Mouse (Mus musculus) hindbrain, embryonic 16.5 days (tissue): Measurements from ENCODE around the gene Oat. TPM values are rescaled to one million over a fixed set of nuclear protein-coding genes. Genes with fewer than 3 reads are reported as not detected.

Experiments used
- ATAC-seq: fragments of 200-750 bp; cut with Nextera tagmentation; 2 replicates; pipeline ENCODE4 v1.8.0; 2017; ENCODE audit warnings: moderate TSS enrichment, moderate library complexity
- H3K27ac ChIP-seq: fragments of 300-500 bp; sonication (generic); 2 replicates; pipeline ENCODE4 v1.5.1; 2014; ENCODE audit warnings: low read depth, mild to moderate bottlenecking, control low read depth, low read length, moderate library complexity
- H3K27me3 ChIP-seq: fragments of 300-500 bp; sonication (generic); replicated peaks from 2 replicates; pipeline ENCODE4 v1.6.1; 2014; ENCODE audit warnings: low read length; ENCODE audit not compliant: control insufficient read depth, insufficient read depth
- H3K36me3 ChIP-seq: fragments of 300-500 bp; sonication (generic); 2 replicates; pipeline ENCODE4 v1.6.1; 2014; ENCODE audit warnings: mild to moderate bottlenecking, low read length, moderate library complexity, mixed read lengths; ENCODE audit not compliant: control insufficient read depth, insufficient read depth
- H3K4me1 ChIP-seq: fragments of 300-500 bp; sonication (generic); 2 replicates; pipeline ENCODE4 v1.6.1; 2014; ENCODE audit warnings: low read depth, low read length; ENCODE audit not compliant: control insufficient read depth, insufficient read depth
- H3K4me2 ChIP-seq: fragments of 300-500 bp; sonication (generic); 2 replicates; pipeline ENCODE4 v1.6.1; 2014; ENCODE audit warnings: mild to moderate bottlenecking, low read length, control low read depth, moderate library complexity
- H3K4me3 ChIP-seq: fragments of 300-500 bp; sonication (generic); 2 replicates; pipeline ENCODE4 v1.5.1; 2014; ENCODE audit warnings: mild to moderate bottlenecking, low read length, control low read depth, moderate library complexity
- H3K9ac ChIP-seq: fragments of 300-500 bp; sonication (generic); 2 replicates; pipeline ENCODE4 v1.6.1; 2014; ENCODE audit warnings: low read depth, mild to moderate bottlenecking, control low read depth, low read length, moderate library complexity
- H3K9me3 ChIP-seq: fragments of 300-500 bp; sonication (generic); 2 replicates; pipeline ENCODE4 v1.6.1; 2014; ENCODE audit warnings: mild to moderate bottlenecking, low read length, moderate library complexity; ENCODE audit not compliant: control insufficient read depth
- WGBS: fragments of 180-500 bp; shearing (Covaris S2); extraction: QIAGEN DNeasy Blood & Tissue Kit; methylation state at CpG from one replicate; pipeline ENCODE4 v1.1.7; 2014; 5-methylcytosine and 5-hydroxymethylcytosine counted together
- polyA plus RNA-seq: library from polyadenylated mRNA; unstranded; fragments of >200 nt; fragmentation: Nextera tagmentation; extraction: Ambion mirVana; gene quantifications from 2 replicates; pipeline ENCODE4 v1.2.1, GENCODE M21; 2015

The Oat gene
- 124 and 133 TPM in 2 replicates for polyA plus RNA-seq

DNA sequence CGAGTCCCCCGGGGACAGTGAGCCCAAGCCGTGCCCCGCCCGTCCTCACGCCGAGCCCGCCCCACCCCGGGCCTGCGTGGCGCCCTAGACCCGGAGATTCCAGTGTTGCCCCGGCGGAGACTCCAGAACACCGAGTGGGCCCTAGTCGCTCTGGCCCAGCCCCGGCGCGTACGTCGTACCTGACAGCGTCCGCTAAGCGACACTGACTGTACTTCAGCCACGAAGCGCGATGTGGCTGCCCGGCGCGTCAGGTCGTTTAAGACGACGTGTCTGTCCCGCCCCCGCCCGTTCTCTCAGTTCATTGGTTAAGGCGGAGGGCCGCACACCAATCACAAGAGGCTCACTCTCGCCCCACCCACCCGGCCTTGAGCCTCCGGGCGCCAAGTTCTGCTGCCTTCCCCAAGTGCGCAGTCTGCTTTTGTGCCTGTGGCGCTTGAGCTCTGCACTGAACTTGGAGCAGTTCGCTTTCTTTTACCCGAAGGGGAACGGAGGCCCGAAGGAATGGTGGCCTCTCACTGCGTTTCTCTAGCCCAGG lies at the start of gene Oat:
Oat (minus strand) TSS at position 283 of the 535 bp plus-strand sequence.
- peak; percentile 97 for ATAC-seq
- H3K27me3 ChIP-seq: no peaks in the 10 kb centered on the region
- peak within 1 kb of the TSS; percentile 88 for H3K4me3 ChIP-seq
- H3K27ac ChIP-seq: peak within 1 kb of the TSS; percentile 92
- H3K9me3 ChIP-seq: no peaks in the 10 kb centered on the region
- peak within 1 kb of the TSS; percentile 77 for H3K9ac ChIP-seq
- peak within 1 kb of the TSS; percentile 80 for H3K4me2 ChIP-seq
- WGBS: under 1% methylated on average over 44 of the region's 49 CpGs
- H3K36me3 ChIP-seq: no peaks in the 10 kb centered on the region
- peaks cover 7% of the 10 kb centered on the region for H3K4me1 ChIP-seq

DNA sequence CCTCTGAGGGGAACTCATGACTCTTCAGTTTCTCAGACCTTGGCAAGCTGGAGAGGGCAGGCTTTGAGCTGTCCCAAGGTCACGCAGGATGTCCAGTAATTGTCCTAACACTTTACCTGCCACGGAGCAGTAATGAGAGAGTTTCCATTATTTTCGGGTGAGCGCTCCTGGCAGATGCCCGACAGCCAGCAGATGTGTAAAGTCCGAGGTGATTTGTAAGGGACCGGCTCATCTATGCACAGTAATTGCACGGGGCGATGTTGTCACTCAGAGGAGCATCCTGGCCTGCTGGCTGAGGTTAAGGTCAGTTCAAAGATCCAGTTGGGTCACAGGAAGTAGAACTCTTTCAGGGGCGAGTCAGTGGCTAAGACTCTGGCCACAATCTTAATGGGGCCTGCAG lies 48.0 kb upstream of the Oat start:
- no peaks in the 10 kb centered on the region for H3K9me3 ChIP-seq
- no peaks in the 10 kb centered on the region for H3K27me3 ChIP-seq
- no peaks in the 10 kb centered on the region for H3K4me1 ChIP-seq
- no peaks in the 10 kb centered on the region for H3K36me3 ChIP-seq
- H3K27ac ChIP-seq: no peak overlapping the region
- WGBS: 68% methylated on average over 10 of the region's 10 CpGs
- no peak overlapping the region for H3K9ac ChIP-seq
- H3K4me2 ChIP-seq: no peak overlapping the region
- no peak for ATAC-seq
- no peak overlapping the region for H3K4me3 ChIP-seq

DNA sequence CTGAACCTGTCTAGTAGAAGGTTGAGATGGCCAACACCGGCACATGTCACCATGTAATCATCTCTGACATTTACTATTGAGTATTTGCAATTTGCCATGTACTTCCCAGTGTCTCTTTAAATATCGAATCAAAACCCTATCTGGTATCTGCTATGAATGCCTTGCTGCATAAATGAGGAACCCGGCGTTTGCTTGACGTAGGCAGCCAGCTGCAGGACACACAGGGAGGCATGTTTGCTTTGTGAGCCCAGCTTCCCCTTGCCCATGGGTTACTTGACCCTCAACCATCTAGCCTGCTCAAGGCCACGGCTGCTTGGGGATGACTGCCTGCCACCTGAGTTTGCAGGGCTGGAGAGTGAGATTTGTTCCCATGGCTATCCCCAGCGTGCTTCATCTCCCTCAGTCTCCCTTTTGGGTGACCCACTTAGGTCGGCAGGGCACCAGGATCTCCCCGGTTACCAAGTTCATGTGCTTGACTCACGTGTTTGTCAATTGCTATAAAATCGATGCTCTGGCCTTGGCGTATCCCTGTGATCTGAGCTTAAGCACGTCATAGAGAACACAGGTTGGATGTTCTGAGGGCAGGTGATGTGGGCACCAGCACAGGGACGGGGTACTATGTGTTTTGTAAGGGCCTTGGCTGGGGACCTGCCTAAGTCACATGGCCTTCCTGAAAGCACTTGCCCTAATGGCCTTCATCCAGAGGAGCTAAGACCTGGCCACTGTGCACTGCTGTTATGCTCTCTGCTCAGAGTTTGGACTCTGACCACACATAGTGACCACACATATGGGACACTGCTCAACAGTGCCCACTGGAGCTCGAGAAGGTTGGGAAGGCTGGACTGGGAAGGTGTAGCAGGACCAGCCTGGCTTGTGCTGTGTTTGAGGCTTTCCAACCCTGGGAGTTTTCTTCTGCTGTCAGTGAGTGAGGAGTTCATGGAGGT lies 44.0 kb upstream of the Oat start:
- 92% methylated on average over 15 of the region's 15 CpGs for WGBS
- Histone ChIP-seq H3K36me3 (no peaks in the 10 kb centered on the region), H3K9ac (no peak overlapping the region), H3K4me2 (no peak overlapping the region), H3K27me3 (no peaks in the 10 kb centered on the region), H3K9me3 (no peaks in the 10 kb centered on the region), H3K4me1 (no peaks in the 10 kb centered on the region; the same call in 1 of the 2 replicates), H3K4me3 (no peak overlapping the region), H3K27ac (no peak overlapping the region)
- ATAC-seq: no peak

DNA sequence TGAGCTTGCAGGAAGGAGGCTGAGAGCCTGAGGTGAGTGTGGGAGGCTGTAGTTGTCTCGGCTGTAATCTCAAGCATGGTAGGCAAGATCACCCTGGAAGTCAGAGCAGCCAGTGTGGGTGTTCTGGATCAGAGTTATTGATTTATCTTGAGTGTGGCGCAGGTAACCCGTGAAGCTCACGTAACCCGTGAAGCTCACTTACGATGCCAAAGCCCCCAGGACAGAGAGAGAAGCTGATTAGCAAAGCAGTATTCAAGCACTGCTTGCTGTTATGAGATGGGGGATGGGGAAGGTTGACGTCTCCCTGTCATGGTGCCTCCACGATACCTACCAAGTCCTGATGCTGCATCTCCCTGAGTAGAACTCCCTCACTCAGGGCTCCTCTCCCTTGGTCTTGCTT lies 43.4 kb upstream of the Oat start:
- WGBS: 90% methylated on average over 8 of the region's 8 CpGs
- H3K27me3 ChIP-seq: no peaks in the 10 kb centered on the region
- H3K27ac ChIP-seq: no peak overlapping the region
- no peaks in the 10 kb centered on the region for H3K36me3 ChIP-seq
- no peaks in the 10 kb centered on the region for H3K9me3 ChIP-seq
- ATAC-seq: no peak
- H3K4me2 ChIP-seq: no peak overlapping the region
- no peaks in the 10 kb centered on the region; the same call in 1 of the 2 replicates for H3K4me1 ChIP-seq
- H3K9ac ChIP-seq: no peak overlapping the region
- no peak overlapping the region for H3K4me3 ChIP-seq

DNA sequence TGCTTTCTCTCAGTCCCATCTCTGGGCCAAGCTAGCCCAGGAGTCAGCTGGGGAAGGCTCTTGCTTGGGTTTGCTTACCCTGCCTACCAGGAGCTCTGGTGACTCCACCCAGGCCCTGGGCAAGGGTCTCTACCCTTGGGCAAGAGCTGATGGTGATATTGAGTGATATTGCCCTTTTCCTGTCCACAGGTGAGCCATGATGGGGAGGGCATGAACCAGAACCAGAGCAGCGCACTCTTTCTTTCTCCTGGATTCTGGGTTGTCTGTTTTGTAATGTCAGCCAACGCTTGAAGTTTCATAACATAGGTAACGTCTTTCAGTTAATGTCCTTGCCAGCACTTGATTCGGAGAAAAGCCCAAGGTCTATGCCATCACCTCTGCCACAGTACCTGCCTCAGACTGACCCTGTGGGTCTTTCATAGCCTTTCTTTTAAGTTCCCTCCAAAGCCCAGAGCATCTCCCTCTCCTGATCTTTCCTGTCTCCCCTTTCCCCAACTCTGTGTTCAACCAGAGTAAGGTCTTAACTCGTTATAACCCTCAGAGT lies 40.9 kb upstream of the Oat start:
- H3K4me3 ChIP-seq: no peak overlapping the region
- H3K27ac ChIP-seq: no peak overlapping the region
- 84% methylated on average over 5 of the region's 5 CpGs for WGBS
- no peak overlapping the region for H3K9ac ChIP-seq
- H3K4me1 ChIP-seq: no peaks in the 10 kb centered on the region; the same call in 1 of the 2 replicates
- no peak overlapping the region for H3K4me2 ChIP-seq
- H3K36me3 ChIP-seq: no peaks in the 10 kb centered on the region
- no peaks in the 10 kb centered on the region for H3K9me3 ChIP-seq
- ATAC-seq: no peak
- H3K27me3 ChIP-seq: no peaks in the 10 kb centered on the region

DNA sequence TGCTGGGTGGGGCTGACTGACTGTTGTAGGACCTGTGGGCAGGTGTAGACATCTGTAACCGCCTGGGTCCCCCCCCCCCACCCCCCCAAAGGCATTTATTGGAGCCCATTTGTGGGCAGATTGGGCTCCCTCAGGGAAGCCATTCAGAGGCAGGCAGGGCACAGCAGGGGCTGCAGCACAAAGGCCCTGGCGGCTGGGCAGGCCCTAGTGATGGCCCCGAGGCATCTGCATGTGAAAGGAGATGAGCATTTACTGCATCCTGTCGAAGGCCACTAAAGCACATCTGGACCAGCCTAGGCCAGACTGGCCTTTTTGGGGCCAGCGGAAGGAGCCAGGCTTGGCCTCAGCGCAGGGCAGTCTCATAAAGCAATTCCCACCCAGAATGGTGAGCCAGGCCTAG lies 40.2 kb upstream of the Oat start:
- ATAC-seq: no peak
- 26% methylated on average over 5 of the region's 6 CpGs for WGBS

DNA sequence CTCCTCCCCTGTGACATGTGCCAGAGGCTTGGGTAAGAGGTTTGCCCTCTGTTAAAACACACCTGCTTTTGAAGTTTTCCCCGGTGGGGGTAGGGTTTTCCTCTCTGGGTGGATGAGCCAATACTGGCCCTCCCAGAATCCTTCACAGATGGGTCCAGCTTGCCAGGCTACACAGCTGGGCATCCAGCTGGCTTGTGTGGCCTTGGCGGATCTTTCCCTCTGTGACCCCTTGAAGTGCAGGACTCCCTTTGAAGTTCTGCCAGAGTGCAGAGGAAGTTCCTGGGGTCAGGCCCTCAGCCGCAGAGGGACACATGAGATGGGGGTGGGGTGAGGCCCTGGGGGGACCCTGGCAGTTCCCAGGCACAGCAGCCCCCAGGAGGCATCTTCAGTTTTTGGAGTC lies 39.1 kb upstream of the Oat start:
- Histone ChIP-seq H3K27ac (no peak overlapping the region), H3K9me3 (no peaks in the 10 kb centered on the region), H3K36me3 (no peaks in the 10 kb centered on the region), H3K27me3 (no peaks in the 10 kb centered on the region), H3K4me2 (no peak overlapping the region), H3K4me1 (peaks cover 7% of the 10 kb centered on the region), H3K4me3 (no peak overlapping the region), H3K9ac (no peak overlapping the region)
- no peak for ATAC-seq
- 17% methylated on average over 3 of the region's 3 CpGs for WGBS

More for the DNA sequence above, 40.2 kb upstream of the Oat start:
- H3K9ac ChIP-seq: no peak overlapping the region
- H3K27me3 ChIP-seq: no peaks in the 10 kb centered on the region
- no peak overlapping the region for H3K4me3 ChIP-seq
- H3K4me2 ChIP-seq: no peak overlapping the region
- peaks cover 2% of the 10 kb centered on the region; the same call in 1 of the 2 replicates for H3K4me1 ChIP-seq
- no peaks in the 10 kb centered on the region for H3K9me3 ChIP-seq
- no peak overlapping the region for H3K27ac ChIP-seq
- no peaks in the 10 kb centered on the region for H3K36me3 ChIP-seq

DNA sequence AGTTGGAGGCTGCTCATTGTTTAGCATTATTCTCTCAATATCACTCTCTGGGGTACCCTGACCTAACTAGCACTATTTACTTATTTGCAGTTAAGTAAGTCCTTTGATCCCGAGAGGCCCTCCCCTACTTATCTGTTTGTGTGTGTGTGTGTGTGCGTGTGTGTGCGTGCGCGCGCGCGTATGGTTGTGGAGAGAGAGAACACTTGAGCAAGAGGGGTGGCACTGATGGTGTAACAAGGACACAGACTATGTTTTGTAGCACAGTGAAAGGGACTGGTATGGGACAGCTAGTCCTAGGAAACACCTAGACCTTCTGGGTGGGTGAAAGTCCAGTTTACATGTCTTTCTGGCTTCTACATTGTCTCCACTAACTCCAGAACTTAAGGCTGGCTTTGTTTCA lies 35.3 kb upstream of the Oat start:
- WGBS: 94% methylated on average over 8 of the region's 8 CpGs
- H3K4me2 ChIP-seq: no peak overlapping the region

More for the DNA sequence above, 35.3 kb upstream of the Oat start:
- Histone ChIP-seq H3K4me3 (no peak overlapping the region), H3K27ac (no peak overlapping the region), H3K27me3 (no peaks in the 10 kb centered on the region), H3K9me3 (no peaks in the 10 kb centered on the region), H3K36me3 (no peaks in the 10 kb centered on the region), H3K9ac (no peak overlapping the region), H3K4me1 (peaks cover 7% of the 10 kb centered on the region)
- ATAC-seq: no peak
